Mouse (Mus musculus): ENCODE measurements around the gene Pak3. TPM values are rescaled to one million over a fixed set of nuclear protein-coding genes. Genes with fewer than 3 reads are reported as not detected.

The Pak3 gene
- total RNA-seq, 2 experiments from 2014 or later = not detected

DNA sequence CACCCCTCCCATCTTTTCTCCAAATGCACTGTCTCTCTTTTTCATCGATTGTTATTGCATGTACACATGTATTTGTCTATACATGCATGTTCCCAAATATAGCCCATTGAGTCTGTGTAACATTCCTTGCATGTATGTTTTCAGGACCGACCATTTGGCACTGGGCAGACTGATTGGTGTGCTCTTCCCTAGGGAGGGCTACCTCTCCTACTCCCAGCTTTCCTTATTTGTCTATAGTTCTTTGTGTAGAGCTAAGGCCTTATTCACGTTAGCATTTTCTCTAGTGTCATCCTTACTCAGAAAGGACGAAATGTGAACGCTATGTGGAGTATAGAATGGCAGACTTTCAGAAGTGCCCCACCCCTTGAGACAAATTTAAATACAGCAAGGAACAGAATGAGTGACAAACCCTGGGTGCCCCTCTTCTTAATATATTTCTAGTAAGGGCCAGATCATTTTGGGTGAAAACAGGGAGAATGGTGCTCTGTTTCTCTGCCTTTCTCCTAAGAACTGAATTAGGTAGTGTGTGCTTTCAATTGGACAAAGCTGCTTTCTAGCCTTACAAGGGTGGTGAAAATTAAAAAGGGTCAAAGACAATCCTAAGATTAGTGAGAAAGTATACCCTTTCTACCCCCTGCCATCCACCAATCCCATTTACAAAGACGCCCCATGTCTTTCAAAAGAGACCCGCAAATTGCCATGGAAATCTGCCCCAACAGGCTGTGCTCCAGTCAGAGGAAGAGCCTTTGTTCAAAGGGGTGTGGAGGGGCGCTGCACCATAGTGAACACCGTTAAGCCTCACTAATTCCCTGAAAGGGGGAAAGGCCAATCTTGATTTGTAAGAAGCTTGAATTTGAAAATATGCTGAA lies 136.2 kb downstream of the Pak3 start:
- no peak for ATAC-seq (replicated peaks; ENCODE audit: low FRiP score, poor library complexity, severe bottlenecking)

DNA sequence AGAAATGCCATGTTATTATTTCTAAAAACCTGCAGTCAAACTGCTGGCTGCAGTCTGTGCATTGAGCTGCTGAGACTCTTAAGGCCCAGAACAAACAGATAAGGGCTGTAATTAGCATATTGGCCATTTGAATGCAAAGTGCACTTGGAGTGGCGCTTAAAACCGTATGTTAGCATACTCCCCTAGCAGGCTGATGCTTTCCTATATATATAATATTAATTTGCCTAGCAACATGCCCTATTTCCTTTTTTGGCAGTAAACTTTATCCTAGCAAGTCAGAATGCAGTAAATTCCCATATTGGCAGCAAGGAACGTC lies 136.7 kb downstream of the Pak3 start:
- ATAC-seq (replicated peaks; ENCODE audit: low FRiP score, poor library complexity, severe bottlenecking) = no peak

DNA sequence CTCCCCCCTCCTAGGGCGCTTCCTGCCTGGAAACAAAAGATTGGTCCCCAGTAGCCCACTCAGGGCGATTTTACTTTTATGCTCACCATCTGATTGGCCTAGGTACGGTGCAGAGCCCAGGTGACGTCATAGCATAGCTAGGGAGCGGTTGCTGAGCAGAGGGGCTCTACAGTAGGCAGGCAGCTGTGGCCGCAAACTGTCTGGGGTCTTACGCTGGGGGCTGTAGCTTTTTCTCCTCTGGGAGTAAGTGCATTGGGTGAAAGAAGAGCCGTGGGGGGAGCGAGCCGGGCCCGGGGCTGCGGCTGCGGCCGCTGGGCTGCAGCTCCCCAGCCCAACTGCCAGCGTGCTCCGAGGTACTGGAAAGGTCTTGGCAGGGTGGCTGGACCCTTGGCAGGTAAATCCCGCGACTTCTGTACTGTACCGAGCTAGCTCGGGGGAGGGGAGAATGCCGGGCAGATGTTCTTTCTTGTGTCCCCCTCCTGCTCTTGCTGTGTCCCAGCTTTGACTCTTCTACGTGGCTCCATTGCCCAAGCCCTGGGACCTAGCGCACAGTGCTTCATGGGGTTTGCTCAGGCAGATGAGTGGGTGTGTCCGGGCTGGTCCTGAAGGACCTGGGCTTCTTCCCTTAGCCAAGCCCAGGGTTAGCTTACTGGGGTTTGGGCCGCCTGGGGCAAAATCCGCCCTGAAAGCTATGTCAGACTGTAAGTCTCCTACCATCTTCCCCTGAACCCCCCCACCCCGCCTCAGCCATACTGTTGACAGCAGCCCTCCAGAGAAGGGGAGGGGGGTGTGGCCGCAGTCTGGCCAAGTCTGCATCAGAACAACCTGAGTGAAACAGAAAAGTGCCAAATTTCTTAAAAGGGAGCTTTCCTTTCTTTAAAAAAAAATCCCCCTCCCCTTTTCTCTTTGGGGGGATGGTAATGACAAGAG lies 146.1 kb downstream of the Pak3 start:
- no peak for ATAC-seq (replicated peaks; ENCODE audit: low FRiP score, poor library complexity, severe bottlenecking)

DNA sequence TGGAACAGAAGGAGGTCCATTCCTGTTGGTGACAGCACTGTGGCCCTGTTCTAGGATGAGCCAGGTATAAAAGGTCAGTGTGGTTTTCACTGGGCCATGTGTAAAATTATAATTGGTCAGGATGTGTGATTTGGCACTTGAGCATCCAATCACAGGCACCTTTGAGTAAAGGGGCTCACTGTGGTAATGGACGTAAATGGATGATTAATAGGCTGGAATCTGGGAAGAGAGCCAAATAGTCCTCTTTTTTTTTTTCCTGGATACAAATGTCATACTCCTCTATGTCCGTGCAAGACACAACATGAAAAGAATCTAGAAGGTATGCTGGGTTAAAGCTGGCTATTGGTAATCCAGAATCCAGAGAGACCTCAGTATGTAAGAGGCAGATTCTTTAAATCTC lies 147.4 kb downstream of the Pak3 start:
- no peak for ATAC-seq (replicated peaks; ENCODE audit: low FRiP score, poor library complexity, severe bottlenecking)

DNA sequence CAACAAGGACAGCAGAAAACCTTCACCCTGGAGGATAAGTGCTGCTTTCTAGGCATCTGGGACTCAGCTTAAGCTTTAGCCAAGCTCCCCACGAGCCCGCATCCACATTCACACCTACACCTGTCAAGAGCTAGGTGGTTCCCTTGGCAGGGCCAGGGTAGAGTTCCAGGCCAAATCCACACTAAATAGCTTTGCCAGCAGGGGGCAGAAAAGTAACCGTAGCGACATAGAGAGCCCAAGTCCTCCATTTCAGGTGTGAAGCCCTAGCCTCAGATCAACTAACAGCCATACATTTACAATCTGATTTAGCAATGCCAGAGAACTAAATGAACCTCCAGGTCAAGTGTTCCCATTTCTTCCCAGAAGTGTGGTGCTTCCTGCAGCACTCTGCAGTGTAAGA lies 148.6 kb downstream of the Pak3 start:
- ATAC-seq (replicated peaks; ENCODE audit: low FRiP score, poor library complexity, severe bottlenecking) = no peak

DNA sequence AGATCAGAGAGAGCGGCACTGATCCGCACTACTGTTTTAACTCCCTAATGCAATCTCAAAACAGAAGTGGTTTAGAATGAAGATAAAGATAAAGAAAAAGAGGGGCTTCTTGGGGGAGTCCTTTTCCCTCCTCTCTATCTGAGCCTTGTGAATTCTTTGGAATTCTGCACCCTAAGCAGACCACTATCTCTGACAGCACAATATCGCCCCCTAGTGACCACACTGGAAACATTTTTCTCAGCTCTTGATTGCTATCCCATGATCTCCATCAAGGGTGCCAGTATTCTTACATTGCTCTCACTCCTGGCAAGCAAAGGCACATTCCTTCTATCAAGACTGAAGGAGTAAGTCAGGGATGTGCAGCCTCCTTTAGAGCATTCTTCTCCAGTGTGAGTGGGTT lies 149.9 kb downstream of the Pak3 start:
- ATAC-seq (replicated peaks; ENCODE audit: low FRiP score, poor library complexity, severe bottlenecking) = no peak

DNA sequence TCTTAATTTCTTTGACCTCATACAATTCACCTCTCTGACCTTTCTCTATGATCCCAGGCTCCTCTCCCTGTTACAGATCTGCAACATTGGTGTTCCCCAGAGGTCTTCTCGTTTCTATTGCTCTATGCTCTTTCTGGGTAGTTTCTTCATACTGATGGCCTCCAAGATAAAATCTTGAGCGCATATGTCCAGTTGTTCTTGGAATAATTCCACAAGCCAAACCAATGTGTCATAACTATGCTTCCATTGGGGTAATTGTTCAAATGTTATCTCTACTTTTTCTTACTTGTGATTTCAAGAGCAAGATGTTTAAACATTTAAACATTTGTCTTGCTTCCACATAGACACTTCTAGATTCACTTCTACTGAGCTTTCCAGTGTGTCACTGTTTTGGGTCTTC lies 160.2 kb downstream of the Pak3 start:
- no peak for ATAC-seq (replicated peaks; ENCODE audit: low FRiP score, poor library complexity, severe bottlenecking)

DNA sequence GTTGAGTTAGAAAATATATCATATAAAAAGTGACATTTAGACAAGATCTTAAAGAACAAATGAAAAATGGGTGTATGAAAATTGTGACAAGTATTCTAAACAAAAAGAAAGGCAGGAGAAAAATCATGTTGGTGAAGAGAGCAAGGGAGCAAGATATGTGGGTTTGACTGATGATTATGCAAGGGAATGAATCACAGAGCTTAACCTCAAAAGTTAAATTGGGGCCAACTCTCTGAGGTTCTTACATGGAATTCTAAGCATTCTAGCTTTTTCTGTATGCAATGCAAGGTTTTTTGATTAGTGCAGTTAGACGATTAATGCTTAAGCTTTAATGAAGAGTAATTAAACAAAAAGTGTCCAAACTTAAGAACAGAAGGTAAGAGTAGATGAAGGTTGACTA lies 203.9 kb downstream of the Pak3 start:
- no peak for ATAC-seq (replicated peaks; ENCODE audit: low FRiP score, poor library complexity, severe bottlenecking)

DNA sequence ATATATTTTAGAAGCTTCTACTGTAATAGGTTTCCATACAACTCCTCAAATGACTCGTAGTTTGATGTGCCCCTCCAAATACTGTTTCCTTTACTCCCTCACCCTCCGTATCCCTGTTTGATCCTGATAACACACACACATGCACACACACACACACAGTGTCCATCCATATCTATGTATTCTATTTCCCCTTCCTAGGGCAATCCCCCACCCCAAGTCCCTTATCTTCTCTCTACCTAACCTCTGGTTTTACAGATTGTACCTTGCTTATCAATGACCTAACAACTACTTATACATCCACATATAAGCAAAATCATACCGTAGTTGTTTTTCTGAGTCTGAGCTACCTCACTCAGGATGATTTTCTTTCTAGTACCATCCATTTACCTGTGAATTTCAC lies 207.0 kb downstream of the Pak3 start:
- ATAC-seq (replicated peaks; ENCODE audit: low FRiP score, poor library complexity, severe bottlenecking) = no peak

DNA sequence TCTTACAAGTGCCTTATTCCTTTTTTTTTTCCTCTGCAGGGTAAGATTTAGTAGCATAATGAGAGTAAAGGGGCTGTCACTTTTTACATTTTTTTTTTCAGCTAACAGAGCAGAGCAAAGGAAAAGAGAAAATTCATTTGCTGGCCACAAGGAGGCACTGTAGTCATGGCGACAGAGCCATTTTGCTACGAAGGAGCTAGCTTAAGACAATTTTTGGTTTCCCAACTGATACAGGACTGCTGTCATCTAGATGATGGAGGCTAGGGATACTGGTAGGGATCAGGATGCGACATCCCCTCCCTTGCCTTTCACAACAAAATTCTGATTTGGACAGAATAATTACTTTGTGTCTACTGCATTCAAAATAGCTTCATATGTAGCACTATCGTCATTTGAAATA lies 217.6 kb downstream of the Pak3 start:
- no peak for ATAC-seq (replicated peaks; ENCODE audit: low FRiP score, poor library complexity, severe bottlenecking)

DNA sequence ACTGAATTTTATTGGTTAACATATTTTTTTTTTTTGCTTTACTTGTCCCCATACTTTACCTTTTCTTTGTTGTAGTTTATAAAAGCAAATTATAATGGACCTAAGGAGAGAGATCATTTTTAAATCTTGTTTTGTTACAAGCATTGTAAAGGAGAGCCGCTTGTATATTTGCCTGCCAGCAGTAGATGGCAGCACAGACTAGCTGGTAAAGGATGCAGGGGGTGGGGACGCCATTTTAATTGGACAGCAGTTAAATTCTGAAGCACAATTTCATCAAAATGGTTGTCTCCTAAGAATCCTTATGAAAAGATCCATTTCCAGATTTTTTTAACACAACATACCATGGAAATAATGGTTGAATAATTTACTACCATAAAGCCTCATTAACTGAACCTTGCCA lies 220.8 kb downstream of the Pak3 start:
- ATAC-seq (replicated peaks; ENCODE audit: low FRiP score, poor library complexity, severe bottlenecking) = no peak

DNA sequence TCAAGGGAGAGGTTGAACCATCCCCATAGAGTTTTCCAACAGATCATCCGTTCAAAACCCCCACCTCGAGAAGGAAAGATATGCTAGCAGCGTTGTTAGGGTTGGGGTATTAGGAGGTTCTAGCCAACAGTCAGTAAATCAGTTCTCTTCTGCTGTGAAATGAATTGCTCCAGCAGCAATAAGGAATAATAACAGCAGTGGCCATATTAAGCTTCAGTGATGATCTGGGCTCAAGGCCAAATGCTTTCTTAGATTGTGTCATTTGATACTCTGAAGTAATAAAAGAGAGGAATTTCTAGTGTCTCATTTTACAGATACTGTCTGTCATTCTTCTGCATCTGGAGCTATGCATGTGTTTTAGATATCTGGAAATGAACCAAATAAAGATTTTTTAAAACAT lies 244.2 kb downstream of the Pak3 start:
- no peak for ATAC-seq (replicated peaks; ENCODE audit: low FRiP score, poor library complexity, severe bottlenecking)

DNA sequence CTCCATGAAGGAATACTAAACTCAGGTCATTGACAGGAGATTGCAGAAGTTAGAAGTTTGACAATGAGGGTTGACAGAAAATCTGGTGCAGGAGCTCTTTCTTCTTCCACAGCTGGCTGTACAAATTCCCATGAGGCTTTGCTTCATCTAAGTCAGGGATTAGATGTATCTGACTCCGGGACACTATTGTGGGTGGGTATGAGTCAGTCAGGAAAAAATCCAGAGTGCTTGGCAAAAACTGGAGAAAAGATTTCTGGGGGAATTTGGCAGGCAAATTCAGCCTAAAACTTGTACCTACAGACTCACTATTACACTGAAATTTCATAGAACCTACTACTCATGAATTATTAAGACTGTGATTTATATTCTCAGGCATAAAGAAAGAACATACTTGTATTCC lies 297.6 kb downstream of the Pak3 start:
- no peak for ATAC-seq (replicated peaks; ENCODE audit: low FRiP score, poor library complexity, severe bottlenecking)

DNA sequence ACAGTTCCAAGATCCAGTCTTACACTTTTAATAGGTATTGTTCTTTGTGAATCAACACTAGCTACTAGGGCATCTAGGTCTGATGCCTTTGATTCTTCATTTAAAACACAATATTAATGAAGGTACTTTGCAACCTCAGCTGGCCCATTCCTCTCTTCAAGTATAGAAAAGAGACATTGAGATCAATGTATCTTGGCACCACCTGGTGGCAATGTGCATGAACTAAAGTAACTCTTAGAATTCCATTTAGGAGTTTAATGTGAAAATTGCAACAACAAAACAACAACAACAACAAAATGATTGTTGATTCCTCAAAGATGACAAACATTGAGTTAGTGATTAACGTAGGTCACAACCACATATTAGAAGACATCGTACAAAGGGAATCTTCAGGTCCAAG lies 300.6 kb downstream of the Pak3 start:
- ATAC-seq (replicated peaks; ENCODE audit: low FRiP score, poor library complexity, severe bottlenecking) = no peak

DNA sequence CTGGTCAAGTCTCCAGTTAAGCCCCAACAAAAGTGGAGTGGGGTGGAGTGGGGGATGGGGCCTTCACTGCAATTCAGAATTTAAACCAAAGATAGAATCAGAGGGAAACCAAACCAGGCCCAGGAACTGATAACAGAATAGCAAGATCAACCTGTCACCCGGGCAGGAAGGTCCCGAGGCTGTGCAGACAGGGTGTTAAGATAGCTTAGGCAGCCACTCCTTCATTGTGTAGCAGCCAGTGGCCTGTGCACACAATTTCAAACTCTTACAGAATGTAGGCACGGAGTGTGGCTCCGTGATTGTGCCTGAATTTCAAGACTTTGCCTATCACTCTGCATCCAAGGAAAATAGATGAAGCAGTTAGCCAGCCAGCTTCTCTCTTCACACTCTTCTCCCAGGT lies 308.1 kb downstream of the Pak3 start:
- no peak for ATAC-seq (replicated peaks; ENCODE audit: low FRiP score, poor library complexity, severe bottlenecking)

DNA sequence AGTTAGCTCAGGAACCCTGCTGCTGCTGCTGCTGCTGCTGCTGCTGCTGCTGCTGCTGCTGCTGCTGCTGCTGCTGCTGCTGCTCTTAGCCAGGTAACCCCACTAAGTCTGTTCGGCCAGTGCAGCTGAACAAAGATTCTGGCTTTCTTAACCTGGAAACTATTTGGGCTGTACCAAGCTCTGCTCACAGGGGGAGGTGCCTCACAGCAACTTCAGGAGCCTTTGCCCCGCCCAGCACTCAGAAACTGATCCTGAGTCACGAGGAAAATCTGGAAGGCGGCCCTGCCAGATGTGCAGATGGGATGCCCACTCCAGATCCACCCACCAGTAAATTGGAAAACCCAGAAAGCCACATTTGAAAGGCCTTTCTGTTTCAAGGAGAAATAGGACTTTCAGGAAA lies 308.8 kb downstream of the Pak3 start, which contains the start of gene Capn6:
Capn6 (minus strand) TSS at position 203 of the 400 bp plus-strand sequence.
- no peak for ATAC-seq (replicated peaks; ENCODE audit: low FRiP score, poor library complexity, severe bottlenecking)

DNA sequence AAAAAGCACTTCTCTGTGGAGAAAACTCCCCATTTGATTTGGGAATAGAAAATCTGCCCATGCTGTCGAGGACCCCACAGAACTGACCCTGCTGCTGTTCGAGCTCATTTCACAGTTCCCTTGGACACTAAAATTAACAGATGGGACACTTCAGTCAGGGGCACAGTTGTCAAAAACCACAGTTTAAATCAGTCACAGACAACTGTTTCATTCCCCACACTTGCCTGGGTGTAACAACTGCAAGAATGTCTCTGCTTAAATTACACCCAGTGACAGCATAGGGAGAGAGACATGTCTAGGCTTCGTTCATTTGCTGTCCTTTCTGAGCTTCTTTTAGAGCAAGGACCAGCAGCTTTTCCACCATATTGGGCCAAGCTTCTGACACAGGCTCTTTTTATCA lies 328.2 kb downstream of the Pak3 start:
- ATAC-seq (replicated peaks; ENCODE audit: low FRiP score, poor library complexity, severe bottlenecking) = no peak
